Mouse (Mus musculus): ENCODE data around the gene Hyal2.
A peak's percentile ranks its signal among the peaks of the same experiment; 100 is the strongest.

DNA sequence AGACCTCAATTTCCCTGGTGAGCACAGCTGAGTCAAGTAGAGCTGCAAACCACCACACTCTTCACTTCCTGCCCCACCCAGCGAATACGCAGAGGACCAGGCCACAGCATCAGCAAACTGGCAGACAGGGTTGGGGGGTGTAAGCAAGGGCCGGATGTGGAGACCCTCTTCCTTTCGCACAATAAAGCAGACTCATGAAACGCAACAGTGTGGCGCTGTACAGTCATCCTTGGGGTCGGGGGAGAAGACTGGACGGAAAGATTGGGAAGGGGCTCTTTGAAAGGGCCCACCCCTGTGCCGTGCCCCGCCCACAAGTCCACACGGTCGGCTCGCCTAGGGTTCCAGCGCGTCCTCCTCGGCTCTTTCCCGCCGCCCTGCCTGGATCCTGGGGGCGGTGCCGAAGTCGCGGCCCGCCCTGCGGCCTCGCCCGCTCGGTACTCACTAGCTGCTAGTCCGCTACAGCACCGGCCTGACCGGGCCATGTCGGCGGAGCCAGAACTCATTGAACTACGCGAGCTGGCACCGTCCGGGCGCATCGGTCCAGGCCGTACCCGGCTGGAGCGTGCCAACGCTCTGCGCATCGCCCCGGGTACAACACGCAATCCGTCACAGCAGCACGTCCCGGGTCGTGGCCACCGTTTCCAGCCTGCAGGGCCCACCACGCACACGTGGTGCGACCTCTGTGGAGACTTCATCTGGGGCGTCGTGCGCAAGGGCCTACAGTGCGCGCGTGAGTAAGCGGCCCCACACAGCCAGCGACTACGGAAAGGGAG, 16.4 kb upstream of the Hyal2 start, which contains the start of gene Rassf1:
- TF ChIP-seq CTCF (IDR thresholded peaks at IDR 0.05 in 2 of 3, conservative IDR thresholded peaks at IDR 0.05 in 1 of 3; ENCODE audit: control insufficient read depth in 1 of 3, insufficient read depth in 1 of 3, low read depth in 2 of 3, low read length in 3 of 3, poor library complexity in 1 of 3, severe bottlenecking in 1 of 3), result no peak
- TF ChIP-seq EP300 (IDR thresholded peaks at IDR 0.05; ENCODE audit: low read depth in 1 of 2, low read length in 2 of 2), result no peak
- TF ChIP-seq MEF2A (IDR thresholded peaks at IDR 0.05; ENCODE audit: extremely low read depth, insufficient replicate concordance, low read depth, low read length, poor library complexity, severe bottlenecking), result no peak
- no peak for TF ChIP-seq KAT2A (conservative IDR thresholded peaks at IDR 0.05; ENCODE audit: low read depth, low read length)
- no peak for TF ChIP-seq SMC3 (IDR thresholded peaks at IDR 0.05; ENCODE audit: low read depth, low read length)
- TF ChIP-seq ETS1 (IDR thresholded peaks at IDR 0.05; ENCODE audit: low read depth, low read length), result peak; percentile 72; the same call in 1 of the 2 replicates
- TF ChIP-seq GABPA (IDR thresholded peaks at IDR 0.05; ENCODE audit: low read depth, low read length), result no peak
- TF ChIP-seq POLR2A (IDR thresholded peaks at IDR 0.05; ENCODE audit: control insufficient read depth in 1 of 2, insufficient read depth in 1 of 2, low read depth in 1 of 2, low read length in 2 of 2, poor library complexity in 1 of 2), result peak; percentile 54 to 55; a peak in 1 of 4 replicates
- peak; percentile 74 for TF ChIP-seq MAX (IDR thresholded peaks at IDR 0.05; ENCODE audit: low read length)
- no peak for TF ChIP-seq USF1 (IDR thresholded peaks at IDR 0.05; ENCODE audit: low read depth, low read length)
- TF ChIP-seq NELFE (IDR thresholded peaks at IDR 0.05; ENCODE audit: low read depth, low read length), result no peak; the same call in 1 of the 2 replicates
- TF ChIP-seq POLR2AphosphoS2 (IDR thresholded peaks at IDR 0.05; ENCODE audit: low read length), result no peak
- no peak for TF ChIP-seq E2F4 (IDR thresholded peaks at IDR 0.05; ENCODE audit: borderline replicate concordance, low read depth, low read length)
- TF ChIP-seq BHLHE40 (IDR thresholded peaks at IDR 0.05; ENCODE audit: borderline replicate concordance, low read depth, low read length), result no peak

All from MEL (cell line).